Mouse (Mus musculus): ENCODE data around the gene Galnt12. TPM values are rescaled to one million over a fixed set of nuclear protein-coding genes. Genes with fewer than 3 reads are reported as not detected.
A peak's percentile ranks its signal among the peaks of the same experiment; 100 is the strongest.

Galnt12 gene
- polyA plus RNA-seq, 1 experiment from 2014 or later = 0.60 TPM

GRCm38 (mm10) chr4:47088671-47089070, 3.0 kb upstream of the Galnt12 start:
- Histone ChIP-seq H3K27me3 (ENCODE audit: control insufficient read depth, insufficient read depth, low read depth, low read length) (peaks cover 30% of the 10 kb centered on the region), H3K4me3 (ENCODE audit: low read depth, low read length) (no peak overlapping the region), H3K36me3 (ENCODE audit: control insufficient read depth, insufficient read depth) (no peaks in the 10 kb centered on the region), H3K27ac (ENCODE audit: low read length) (no peak overlapping the region), H3K4me2 (ENCODE audit: low read depth, low read length) (no peak overlapping the region), H3K9ac (ENCODE audit: low read depth, low read length) (no peak overlapping the region), H3K9me3 (replicated peaks; ENCODE audit: control insufficient read depth, low read length) (no peaks in the 10 kb centered on the region), H3K4me1 (ENCODE audit: control insufficient read depth, low read depth, low read length) (no peaks in the 10 kb centered on the region; the same call in 1 of the 2 replicates)
- ATAC-seq (ENCODE audit: low read depth) = no peak
- WGBS (ENCODE audit: insufficient replicate concordance) = 72% methylated on average over 7 of the region's 7 CpGs

- Histone ChIP-seq H3K36me3 (ENCODE audit: control insufficient read depth, insufficient read depth) (no peaks in the 10 kb centered on the region), H3K4me3 (ENCODE audit: low read depth, low read length) (peak overlapping the region; percentile 51), H3K9ac (ENCODE audit: low read depth, low read length) (no peak overlapping the region), H3K27ac (ENCODE audit: low read length) (no peak overlapping the region), H3K4me1 (ENCODE audit: control insufficient read depth, low read depth, low read length) (no peaks in the 10 kb centered on the region; the same call in 1 of the 2 replicates), H3K4me2 (ENCODE audit: low read depth, low read length) (peak overlapping the region; percentile 60), H3K9me3 (replicated peaks; ENCODE audit: control insufficient read depth, low read length) (no peaks in the 10 kb centered on the region), H3K27me3 (ENCODE audit: control insufficient read depth, insufficient read depth, low read depth, low read length) (peaks cover 35% of the 10 kb centered on the region)
- 1% methylated on average over 21 of the region's 21 CpGs for WGBS (ENCODE audit: insufficient replicate concordance)
- ATAC-seq (ENCODE audit: low read depth) = no peak
These were observed 795 bp downstream of the Galnt12 start for GRCm38 (mm10) chr4:47092387-47093021.

GRCm38 (mm10) chr4:47093161-47093560, 1.5 kb downstream of the Galnt12 start:
- H3K27me3 ChIP-seq (ENCODE audit: control insufficient read depth, insufficient read depth, low read depth, low read length) = peaks cover 35% of the 10 kb centered on the region
- H3K27ac ChIP-seq (ENCODE audit: low read length) = no peak overlapping the region

GRCm38 (mm10) chr4:47093647-47094046, 1.9 kb downstream of the Galnt12 start:
- ATAC-seq (ENCODE audit: low read depth) = no peak
- H3K9ac ChIP-seq (ENCODE audit: low read depth, low read length) = no peak overlapping the region
- H3K4me3 ChIP-seq (ENCODE audit: low read depth, low read length) = no peak overlapping the region
- 51% methylated on average over 6 of the region's 6 CpGs for WGBS (ENCODE audit: insufficient replicate concordance)
- H3K36me3 ChIP-seq (ENCODE audit: control insufficient read depth, insufficient read depth) = no peaks in the 10 kb centered on the region
- no peak overlapping the region for H3K27ac ChIP-seq (ENCODE audit: low read length)
- no peaks in the 10 kb centered on the region; the same call in 1 of the 2 replicates for H3K4me1 ChIP-seq (ENCODE audit: control insufficient read depth, low read depth, low read length)
- no peaks in the 10 kb centered on the region for H3K9me3 ChIP-seq (replicated peaks; ENCODE audit: control insufficient read depth, low read length)
- H3K27me3 ChIP-seq (ENCODE audit: control insufficient read depth, insufficient read depth, low read depth, low read length) = peaks cover 35% of the 10 kb centered on the region
- no peak overlapping the region for H3K4me2 ChIP-seq (ENCODE audit: low read depth, low read length)

More at GRCm38 (mm10) chr4:47093161-47093560, 1.5 kb downstream of the Galnt12 start:
- Histone ChIP-seq H3K36me3 (ENCODE audit: control insufficient read depth, insufficient read depth) (no peaks in the 10 kb centered on the region), H3K9ac (ENCODE audit: low read depth, low read length) (no peak overlapping the region), H3K9me3 (replicated peaks; ENCODE audit: control insufficient read depth, low read length) (no peaks in the 10 kb centered on the region), H3K4me1 (ENCODE audit: control insufficient read depth, low read depth, low read length) (no peaks in the 10 kb centered on the region; the same call in 1 of the 2 replicates), H3K4me3 (ENCODE audit: low read depth, low read length) (no peak overlapping the region), H3K4me2 (ENCODE audit: low read depth, low read length) (no peak overlapping the region)
- ATAC-seq (ENCODE audit: low read depth) = no peak
- 33% methylated on average over 9 of the region's 9 CpGs for WGBS (ENCODE audit: insufficient replicate concordance)

GRCm38 (mm10) chr4:47103561-47103960, 11.9 kb downstream of the Galnt12 start:
- H3K9ac ChIP-seq (ENCODE audit: low read depth, low read length) = no peak overlapping the region
- no peak overlapping the region for H3K4me2 ChIP-seq (ENCODE audit: low read depth, low read length)
- no peaks in the 10 kb centered on the region for H3K27me3 ChIP-seq (ENCODE audit: control insufficient read depth, insufficient read depth, low read depth, low read length)
- H3K4me3 ChIP-seq (ENCODE audit: low read depth, low read length) = no peak overlapping the region
- no peak overlapping the region for H3K27ac ChIP-seq (ENCODE audit: low read length)
- no peaks in the 10 kb centered on the region for H3K9me3 ChIP-seq (replicated peaks; ENCODE audit: control insufficient read depth, low read length)
- ATAC-seq (ENCODE audit: low read depth) = no peak
- 75% methylated on average over 10 of the region's 10 CpGs for WGBS (ENCODE audit: insufficient replicate concordance)
- no peaks in the 10 kb centered on the region for H3K36me3 ChIP-seq (ENCODE audit: control insufficient read depth, insufficient read depth)
- no peaks in the 10 kb centered on the region for H3K4me1 ChIP-seq (ENCODE audit: control insufficient read depth, low read depth, low read length)

GRCm38 (mm10) chr4:47111885-47112284, 20.2 kb downstream of the Galnt12 start:
- WGBS (ENCODE audit: insufficient replicate concordance) = 50% methylated on average over 9 of the region's 9 CpGs

GRCm38 (mm10) chr4:47112560-47112959, 20.9 kb downstream of the Galnt12 start:
- Histone ChIP-seq H3K4me3 (ENCODE audit: low read depth, low read length) (no peak overlapping the region), H3K9ac (ENCODE audit: low read depth, low read length) (no peak overlapping the region), H3K36me3 (ENCODE audit: control insufficient read depth, insufficient read depth) (no peaks in the 10 kb centered on the region), H3K27ac (ENCODE audit: low read length) (no peak overlapping the region), H3K4me2 (ENCODE audit: low read depth, low read length) (no peak overlapping the region), H3K4me1 (ENCODE audit: control insufficient read depth, low read depth, low read length) (no peaks in the 10 kb centered on the region), H3K27me3 (ENCODE audit: control insufficient read depth, insufficient read depth, low read depth, low read length) (no peaks in the 10 kb centered on the region), H3K9me3 (replicated peaks; ENCODE audit: control insufficient read depth, low read length) (no peaks in the 10 kb centered on the region)
- ATAC-seq (ENCODE audit: low read depth) = no peak
- WGBS (ENCODE audit: insufficient replicate concordance) = 61% methylated on average over 9 of the region's 9 CpGs

More at GRCm38 (mm10) chr4:47111885-47112284, 20.2 kb downstream of the Galnt12 start:
- Histone ChIP-seq H3K4me3 (ENCODE audit: low read depth, low read length) (no peak overlapping the region), H3K9ac (ENCODE audit: low read depth, low read length) (no peak overlapping the region), H3K27me3 (ENCODE audit: control insufficient read depth, insufficient read depth, low read depth, low read length) (no peaks in the 10 kb centered on the region), H3K27ac (ENCODE audit: low read length) (no peak overlapping the region), H3K9me3 (replicated peaks; ENCODE audit: control insufficient read depth, low read length) (no peaks in the 10 kb centered on the region), H3K36me3 (ENCODE audit: control insufficient read depth, insufficient read depth) (no peaks in the 10 kb centered on the region), H3K4me2 (ENCODE audit: low read depth, low read length) (no peak overlapping the region), H3K4me1 (ENCODE audit: control insufficient read depth, low read depth, low read length) (no peaks in the 10 kb centered on the region)
- no peak for ATAC-seq (ENCODE audit: low read depth)

GRCm38 (mm10) chr4:47122051-47122706, 30.5 kb downstream of the Galnt12 start:
- Histone ChIP-seq H3K9ac (ENCODE audit: low read depth, low read length) (no peak overlapping the region), H3K9me3 (replicated peaks; ENCODE audit: control insufficient read depth, low read length) (no peaks in the 10 kb centered on the region), H3K36me3 (ENCODE audit: control insufficient read depth, insufficient read depth) (no peaks in the 10 kb centered on the region), H3K27me3 (ENCODE audit: control insufficient read depth, insufficient read depth, low read depth, low read length) (no peaks in the 10 kb centered on the region), H3K4me2 (ENCODE audit: low read depth, low read length) (no peak overlapping the region), H3K27ac (ENCODE audit: low read length) (no peak overlapping the region), H3K4me3 (ENCODE audit: low read depth, low read length) (no peak overlapping the region), H3K4me1 (ENCODE audit: control insufficient read depth, low read depth, low read length) (no peaks in the 10 kb centered on the region)
- no peak for ATAC-seq (ENCODE audit: low read depth)
- WGBS (ENCODE audit: insufficient replicate concordance) = 55% methylated on average over 13 of the region's 13 CpGs

GRCm38 (mm10) chr4:47124140-47124711, 32.5 kb downstream of the Galnt12 start:
- no peaks in the 10 kb centered on the region for H3K27me3 ChIP-seq (ENCODE audit: control insufficient read depth, insufficient read depth, low read depth, low read length)
- no peak for ATAC-seq (ENCODE audit: low read depth)
- no peaks in the 10 kb centered on the region for H3K9me3 ChIP-seq (replicated peaks; ENCODE audit: control insufficient read depth, low read length)
- no peaks in the 10 kb centered on the region for H3K4me1 ChIP-seq (ENCODE audit: control insufficient read depth, low read depth, low read length)
- H3K27ac ChIP-seq (ENCODE audit: low read length) = no peak overlapping the region
- H3K4me3 ChIP-seq (ENCODE audit: low read depth, low read length) = no peak overlapping the region
- no peaks in the 10 kb centered on the region for H3K36me3 ChIP-seq (ENCODE audit: control insufficient read depth, insufficient read depth)
- no peak overlapping the region for H3K4me2 ChIP-seq (ENCODE audit: low read depth, low read length)
- 75% methylated on average over 9 of the region's 9 CpGs for WGBS (ENCODE audit: insufficient replicate concordance)
- H3K9ac ChIP-seq (ENCODE audit: low read depth, low read length) = no peak overlapping the region

Data from liver, embryonic 16.5 days (tissue).